Mouse (Mus musculus): ENCODE measurements around the gene Slc40a1. TPM values are rescaled to one million over a fixed set of nuclear protein-coding genes. Genes with fewer than 3 reads are reported as not detected.

Slc40a1 gene
- total RNA-seq (2021), result 10 to 100 TPM; 19.4 to 25.9 TPM
- long read RNA-seq, transcript Slc40a1-201 (8 exons, 3,370 nt), result major isoform, 27 of 35 reads
- long read RNA-seq, partial matches to known transcripts, result 3 of 35 reads
- long read RNA-seq, other reads (novel, unspliced or antisense), result 4 of 35 reads

GRCm38 (mm10) chr1:45926393-45926763, at the start of gene Slc40a1:
Gene Slc40a1, minus strand, starts transcription at chr1:45926523.
- no peak for DNase-seq (ENCODE audit: low spot score in 2 of 2)

GRCm38 (mm10) chr1:45971314-45971713, 45.0 kb upstream of the Slc40a1 start:
- DNase-seq (ENCODE audit: low spot score in 2 of 2), result no peak

GRCm38 (mm10) chr1:45948988-45949387, 22.7 kb upstream of the Slc40a1 start:
- no peak for DNase-seq (ENCODE audit: low spot score in 2 of 2)

- no peak for DNase-seq (ENCODE audit: low spot score in 2 of 2)
These were observed 21.5 kb upstream of the Slc40a1 start for GRCm38 (mm10) chr1:45947843-45948242.

GRCm38 (mm10) chr1:45931127-45931526, 4.8 kb upstream of the Slc40a1 start:
- no peak for DNase-seq (ENCODE audit: low spot score in 2 of 2)

- no peak for DNase-seq (ENCODE audit: low spot score in 2 of 2)
These were observed 588 bp upstream of the Slc40a1 start for GRCm38 (mm10) chr1:45926911-45927310.

- peak; percentile 49 to 71 for DNase-seq (ENCODE audit: low spot score in 2 of 2)
These were observed 577 bp downstream of the Slc40a1 start for GRCm38 (mm10) chr1:45925500-45926392.

- DNase-seq (ENCODE audit: low spot score in 2 of 2), result no peak
These were observed 1.2 kb downstream of the Slc40a1 start for GRCm38 (mm10) chr1:45925131-45925499.

- DNase-seq (ENCODE audit: low spot score in 2 of 2), result no peak
These were observed 1.8 kb downstream of the Slc40a1 start for GRCm38 (mm10) chr1:45924516-45924915.

GRCm38 (mm10) chr1:45923306-45923705, 3.0 kb downstream of the Slc40a1 start:
- DNase-seq (ENCODE audit: low spot score in 2 of 2), result no peak

GRCm38 (mm10) chr1:45920703-45921102, 5.6 kb downstream of the Slc40a1 start:
- DNase-seq (ENCODE audit: low spot score in 2 of 2), result no peak

- no peak for DNase-seq (ENCODE audit: low spot score in 2 of 2)
These were observed 6.6 kb downstream of the Slc40a1 start for GRCm38 (mm10) chr1:45919752-45920151.

GRCm38 (mm10) chr1:45917136-45917803, 9.1 kb downstream of the Slc40a1 start:
- DNase-seq (ENCODE audit: low spot score in 2 of 2), result no peak

- no peak for DNase-seq (ENCODE audit: low spot score in 2 of 2)
These were observed 10.1 kb downstream of the Slc40a1 start for GRCm38 (mm10) chr1:45916174-45916573.

- no peak for DNase-seq (ENCODE audit: low spot score in 2 of 2)
These were observed 12.1 kb downstream of the Slc40a1 start for GRCm38 (mm10) chr1:45914236-45914635.

GRCm38 (mm10) chr1:45905107-45905821, 21.1 kb downstream of the Slc40a1 start:
- no peak for DNase-seq (ENCODE audit: low spot score in 2 of 2)

GRCm38 (mm10) chr1:45904161-45904560, 22.2 kb downstream of the Slc40a1 start:
- no peak for DNase-seq (ENCODE audit: low spot score in 2 of 2)

- no peak for DNase-seq (ENCODE audit: low spot score in 2 of 2)
These were observed 28.3 kb downstream of the Slc40a1 start for GRCm38 (mm10) chr1:45898044-45898443.

- DNase-seq (ENCODE audit: low spot score in 2 of 2), result no peak
These were observed 32.0 kb downstream of the Slc40a1 start for GRCm38 (mm10) chr1:45894168-45894912.

GRCm38 (mm10) chr1:45891986-45892385, 34.3 kb downstream of the Slc40a1 start:
- DNase-seq (ENCODE audit: low spot score in 2 of 2), result no peak

- DNase-seq (ENCODE audit: low spot score in 2 of 2), result no peak
These were observed 36.1 kb downstream of the Slc40a1 start, which contains the start of gene Gm5269 for GRCm38 (mm10) chr1:45890173-45890572. Gene Gm5269, minus strand, starts transcription at chr1:45890273.
